Mouse (Mus musculus): ENCODE measurements around the gene Ldlrad3. TPM values are rescaled to one million over a fixed set of nuclear protein-coding genes. Genes with fewer than 3 reads are reported as not detected.

Gene Ldlrad3
- polyA plus RNA-seq, 2 experiments from 2014 or later, result 0.28 to 0.70 TPM

DNA sequence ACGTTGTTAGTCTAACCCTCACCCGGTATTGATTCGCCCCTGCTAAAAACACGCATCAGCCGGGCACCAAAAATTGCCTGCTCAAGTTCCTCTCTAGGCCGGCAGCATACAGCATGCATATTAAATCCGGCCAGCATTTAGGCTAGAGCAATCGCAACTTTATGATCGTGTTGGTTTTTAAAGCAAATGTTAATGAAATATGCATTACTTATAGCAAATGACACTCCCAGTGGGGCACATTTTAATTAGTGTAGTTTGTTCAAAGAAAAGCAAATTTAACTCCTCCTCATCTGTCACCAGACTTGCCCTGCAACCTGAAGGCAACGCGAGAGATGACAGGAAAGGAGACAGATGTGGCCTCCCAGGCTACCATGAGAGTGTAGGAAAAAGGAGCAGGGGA, 189.2 kb downstream of the Ldlrad3 start:
- ATAC-seq, result no peak

DNA sequence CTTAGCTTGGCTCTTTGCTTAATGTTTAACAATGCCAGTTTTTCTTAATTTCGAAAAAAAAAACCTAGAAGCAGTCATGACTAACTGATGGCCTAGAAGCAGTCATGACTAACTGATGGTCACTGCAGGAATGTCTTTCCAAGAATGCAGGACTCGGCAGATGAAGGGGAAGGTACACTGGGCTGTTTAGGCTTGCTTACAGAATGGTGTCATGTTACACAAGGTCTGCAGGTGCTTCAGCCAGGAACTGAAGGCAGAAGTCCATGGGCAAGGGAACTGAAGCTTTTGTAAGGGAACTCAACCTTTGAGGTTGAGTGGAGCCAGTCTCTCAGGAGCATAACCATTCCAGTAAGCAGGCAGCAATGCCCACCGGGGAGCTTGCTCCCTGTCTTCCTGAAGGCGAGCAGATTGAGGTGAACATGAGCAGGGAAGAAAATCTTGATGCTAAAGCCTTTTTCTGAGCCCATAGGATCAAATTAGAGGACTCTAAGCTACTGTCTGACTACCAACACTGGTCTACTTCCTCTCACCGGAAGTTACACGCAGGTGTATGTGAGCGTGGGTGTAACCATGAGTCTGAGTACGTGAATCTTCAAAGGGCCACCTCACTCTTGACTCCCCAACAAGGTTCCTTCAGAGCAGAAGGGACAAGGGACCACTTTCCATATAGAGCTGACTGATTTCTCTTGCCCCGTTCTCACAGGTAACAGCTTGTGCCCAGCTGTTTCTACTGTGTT, 193.4 kb downstream of the Ldlrad3 start:
- ATAC-seq, result peak; percentile 97

DNA sequence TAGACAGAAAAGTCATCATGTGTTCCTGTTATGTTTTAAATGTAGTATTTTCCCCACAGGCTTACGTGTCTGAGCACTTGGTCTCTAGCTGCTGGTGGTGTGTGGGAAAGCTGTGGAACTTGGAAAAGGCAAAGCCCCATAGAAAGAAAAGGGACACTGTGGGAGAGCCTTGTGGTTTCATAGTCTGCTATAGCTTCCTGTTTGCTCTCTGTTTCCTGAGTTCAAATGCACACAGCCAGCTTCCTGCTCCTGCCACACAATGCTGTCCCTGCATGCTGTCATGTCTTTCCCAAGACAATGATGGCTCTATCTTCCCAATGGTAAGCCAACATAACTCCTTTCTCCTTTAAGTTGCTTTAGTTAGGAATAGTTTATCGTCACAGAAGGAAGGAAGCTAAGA, 194.5 kb downstream of the Ldlrad3 start:
- ATAC-seq, result peak; percentile 60

GRCm38 (mm10) chr2:101986344-101987087, 199.7 kb downstream of the Ldlrad3 start:
- no peak for ATAC-seq

DNA sequence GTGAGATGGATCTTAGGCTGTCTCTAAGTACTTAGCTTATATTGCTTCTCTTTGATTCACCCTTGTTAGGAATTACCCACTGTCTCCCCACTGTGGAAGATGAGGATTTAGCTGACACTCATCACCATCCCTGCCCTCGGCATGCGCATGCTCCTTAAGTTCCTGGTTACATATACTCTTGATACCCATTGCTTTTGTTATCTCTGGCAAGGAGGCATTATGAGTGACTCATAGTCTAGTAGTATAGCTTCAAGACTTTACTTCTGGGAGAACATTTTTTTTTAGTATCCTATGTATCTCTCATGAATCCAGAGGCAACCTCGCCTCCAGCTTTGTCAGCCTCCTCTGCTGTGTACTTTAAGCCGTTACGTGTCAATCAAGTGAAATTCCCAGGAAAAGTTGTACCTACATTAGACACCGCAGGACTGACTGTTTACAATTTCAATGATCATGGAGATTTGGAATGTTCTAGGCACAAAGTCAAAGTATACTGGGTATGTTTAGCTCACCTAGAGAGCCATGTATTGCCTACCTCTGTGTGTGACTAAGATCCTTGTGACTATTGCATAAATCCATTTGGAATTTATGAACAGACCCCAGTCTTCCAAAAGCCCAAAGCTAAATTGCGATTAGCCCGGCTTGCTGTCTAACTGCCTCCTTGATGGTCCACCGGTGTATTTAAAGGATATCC, 202.2 kb downstream of the Ldlrad3 start:
- ATAC-seq, result no peak

DNA sequence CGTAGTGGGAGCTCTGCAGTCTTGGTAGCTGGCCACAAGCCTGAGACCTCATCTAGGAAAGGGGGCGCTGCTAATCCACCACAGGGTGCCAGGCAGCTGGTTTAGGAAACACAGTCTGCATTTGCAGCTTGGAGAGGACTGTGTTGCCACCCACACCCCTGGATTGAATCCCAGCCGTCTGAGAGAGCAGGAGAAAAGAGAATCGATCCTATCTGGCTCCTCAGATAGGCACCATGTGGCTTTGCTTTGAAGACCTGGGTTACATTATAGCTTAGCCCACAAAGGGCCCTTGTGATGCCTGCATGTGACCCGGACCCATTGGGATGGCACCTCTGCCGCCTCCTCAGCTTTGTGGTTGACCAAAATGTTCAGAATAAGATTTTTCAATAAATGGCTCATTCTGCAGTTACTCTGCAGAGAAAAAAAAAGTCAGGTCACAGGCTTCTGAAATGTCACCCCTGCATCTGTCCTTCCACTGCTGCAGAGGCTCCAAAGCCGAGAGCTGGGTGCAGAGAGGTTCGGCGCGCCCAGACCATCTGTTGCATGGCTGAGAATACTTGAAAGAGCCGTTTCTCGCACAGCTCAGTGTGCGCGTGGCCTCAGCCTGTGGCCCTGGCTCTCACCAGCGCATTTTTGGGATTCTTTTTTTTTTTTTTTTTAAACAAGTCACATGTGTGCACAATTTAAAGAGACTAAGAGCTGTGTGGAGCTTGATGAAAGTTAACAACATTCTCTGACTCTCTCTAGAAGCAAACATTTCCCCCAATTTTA, 202.9 kb downstream of the Ldlrad3 start:
- ATAC-seq, result no peak

GRCm38 (mm10) chr2:101981964-101982498, 204.2 kb downstream of the Ldlrad3 start:
- no peak for ATAC-seq

GRCm38 (mm10) chr2:101981211-101981610, 205.0 kb downstream of the Ldlrad3 start:
- no peak for ATAC-seq

GRCm38 (mm10) chr2:101980456-101980947, 205.7 kb downstream of the Ldlrad3 start:
- ATAC-seq, result no peak

GRCm38 (mm10) chr2:101978534-101979525, 207.4 kb downstream of the Ldlrad3 start:
- ATAC-seq, result peak; percentile 98

DNA sequence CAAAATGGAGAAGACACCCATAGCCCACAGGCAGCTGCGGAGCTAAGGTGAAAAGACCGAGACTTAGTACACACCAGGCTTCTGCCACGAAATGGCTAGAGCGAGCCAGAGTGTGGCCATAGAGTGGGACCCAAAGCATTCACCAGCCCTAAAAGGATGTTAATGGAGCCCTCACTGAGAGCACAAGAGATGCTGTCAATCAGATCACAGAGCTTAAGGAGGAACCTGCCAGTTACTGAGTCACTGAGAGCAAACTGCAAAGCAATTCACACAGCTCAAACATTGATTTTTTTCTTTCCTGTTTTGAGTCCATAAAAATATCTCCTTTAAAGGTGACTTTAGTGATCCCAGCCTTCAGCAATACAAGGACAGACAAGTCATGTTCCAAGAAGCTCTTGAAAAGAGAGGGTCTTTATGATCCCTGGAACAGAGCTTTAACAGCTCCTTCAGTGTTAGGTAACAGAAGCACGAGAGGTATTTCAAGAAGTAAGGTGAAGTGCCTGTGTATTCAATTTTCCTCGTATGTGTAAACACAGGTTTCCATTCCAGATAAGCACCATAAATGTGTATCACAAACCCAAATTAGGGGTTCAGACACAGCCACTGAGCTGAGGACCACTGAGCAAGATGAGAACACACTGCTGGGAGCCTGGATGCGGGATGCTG, 209.7 kb downstream of the Ldlrad3 start:
- ATAC-seq, result no peak

GRCm38 (mm10) chr2:101973810-101974209, 212.4 kb downstream of the Ldlrad3 start:
- no peak for ATAC-seq

GRCm38 (mm10) chr2:101967601-101968000, 218.6 kb downstream of the Ldlrad3 start:
- ATAC-seq, result no peak

- no peak for ATAC-seq
Observed at GRCm38 (mm10) chr2:101967152-101967551, 219.0 kb downstream of the Ldlrad3 start.

- no peak for ATAC-seq
Observed at GRCm38 (mm10) chr2:101966017-101966416, 220.2 kb downstream of the Ldlrad3 start.

GRCm38 (mm10) chr2:101965515-101965914, 220.7 kb downstream of the Ldlrad3 start:
- no peak for ATAC-seq

DNA sequence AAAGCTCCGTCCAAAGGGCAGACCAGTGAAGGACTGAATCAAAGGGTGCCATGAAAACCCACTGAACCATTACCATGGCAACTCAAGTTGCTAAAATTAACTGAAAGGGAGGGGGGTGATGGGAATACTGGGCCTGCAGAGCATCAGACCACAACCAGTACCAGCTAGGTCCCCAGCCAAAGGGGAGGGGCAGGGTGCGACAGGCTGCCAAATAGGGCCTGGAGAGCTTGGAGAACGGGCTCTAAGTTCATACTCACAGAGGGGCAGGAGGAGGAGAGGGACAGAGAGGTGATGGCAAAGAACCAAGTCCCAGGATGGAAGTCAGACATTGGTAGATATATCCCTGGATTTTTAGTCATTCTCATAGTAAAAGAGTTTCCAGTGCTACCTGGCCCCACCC, 222.8 kb downstream of the Ldlrad3 start:
- no peak for ATAC-seq

DNA sequence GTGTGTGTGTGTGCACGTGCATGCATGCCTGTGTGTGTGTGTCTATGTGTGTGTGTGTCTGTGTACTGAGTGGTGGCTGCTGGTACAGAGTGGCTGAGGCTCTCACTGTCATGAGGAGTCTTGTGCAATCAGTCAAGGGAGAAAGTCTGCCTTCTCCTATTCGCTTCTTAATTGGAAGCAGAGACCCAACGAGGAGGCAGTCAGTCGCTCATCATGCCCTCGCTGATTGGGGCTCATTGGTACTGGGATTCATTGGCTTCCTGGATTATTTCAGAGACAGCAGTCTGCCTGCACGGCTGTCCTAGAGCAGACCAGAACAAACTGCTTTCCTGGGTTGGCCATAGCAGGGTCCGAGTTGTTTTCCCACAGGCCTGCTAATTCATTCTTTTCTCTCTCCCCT, 223.8 kb downstream of the Ldlrad3 start:
- ATAC-seq, result no peak

GRCm38 (mm10) chr2:101961391-101961790, 224.8 kb downstream of the Ldlrad3 start:
- ATAC-seq, result no peak

GRCm38 (mm10) chr2:101960658-101961057, 225.5 kb downstream of the Ldlrad3 start:
- ATAC-seq, result no peak
